Comparison of ENCODE assay signal across 8 mouse cellular contexts in the genomic region with DNA sequence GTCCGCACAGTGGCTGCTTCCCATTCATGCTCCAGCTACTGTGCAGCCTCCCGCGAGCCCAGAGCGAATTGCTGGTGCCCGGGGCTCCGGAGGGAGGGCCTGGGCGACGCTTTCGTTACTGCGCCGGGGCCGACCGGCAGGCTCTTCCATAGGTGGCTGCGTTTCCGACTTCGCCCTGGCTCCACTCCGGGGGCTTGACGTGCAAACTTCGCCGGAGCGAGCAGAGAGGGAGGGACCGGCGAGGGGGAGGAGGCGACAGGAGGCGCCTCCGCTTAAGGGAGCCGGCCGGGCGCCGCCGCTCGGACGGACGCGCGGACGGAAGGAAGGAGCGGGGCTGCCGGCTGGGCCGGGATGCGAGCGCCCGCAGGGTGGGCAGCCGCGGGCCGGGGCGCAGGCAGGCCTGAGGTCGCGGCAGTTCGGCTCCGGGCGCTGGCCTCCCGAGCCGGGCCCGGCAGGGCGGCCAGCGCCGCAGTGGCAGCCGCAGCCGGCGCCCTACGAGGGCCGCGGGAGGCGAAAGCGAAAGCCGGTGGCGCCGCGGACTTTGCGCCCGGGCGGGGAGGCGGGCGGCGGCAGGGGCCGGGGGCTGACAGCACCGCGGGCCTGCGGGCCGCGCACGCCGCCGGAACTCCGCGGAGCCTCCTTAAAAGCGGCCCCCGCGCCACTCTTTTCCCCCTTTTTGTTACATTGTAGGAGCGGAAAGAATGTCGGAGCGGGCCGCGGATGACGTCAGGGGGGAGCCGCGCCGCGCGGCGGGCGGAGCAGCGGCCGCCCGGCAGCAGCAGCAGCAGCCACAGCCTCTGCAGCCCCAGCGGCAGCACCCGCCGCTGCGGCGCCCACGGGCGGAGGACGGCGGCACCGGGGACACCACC. TPM values are rescaled to one million over a fixed set of nuclear protein-coding genes. Genes with fewer than 3 reads are reported as not detected.
DNase-seq lines count a peak whose midpoint lies in the region; ATAC-seq and TF ChIP-seq lines count a peak whose summit lies in the region.

No protein-coding gene starts in this region.

- H3K9ac ChIP-seq in embryonic facial prominence, embryonic 14.5 days (ENCODE audit: low read depth, low read length): peak overlapping the region; percentile 100
- H3K9ac ChIP-seq in limb, embryonic 13.5 days: peak overlapping the region; percentile 98
- H3K9ac ChIP-seq in midbrain, embryonic 15.5 days: peak overlapping the region; percentile 97

- ATAC-seq in embryonic facial prominence, embryonic 14.5 days (ENCODE audit: low read depth): peak; percentile 93
- ATAC-seq in limb, embryonic 13.5 days (ENCODE audit: low FRiP score, low read depth): peak; percentile 91
- ATAC-seq in midbrain, embryonic 15.5 days (replicated peaks): peak; percentile 95

- 0 out of 2 replicates have a peak, but pooled peaks cover 8% of the 10 kb centered on the region for H3K36me3 ChIP-seq in embryonic facial prominence, embryonic 14.5 days (ENCODE audit: control insufficient read depth, insufficient read depth, low read length)
- peaks cover 10% of the 10 kb centered on the region for H3K36me3 ChIP-seq in limb, embryonic 13.5 days
- no peaks in the 10 kb centered on the region for H3K36me3 ChIP-seq in midbrain, embryonic 15.5 days (replicated peaks)

- no peak for TF ChIP-seq CTCF in bone marrow, adult 2 months (IDR thresholded peaks at IDR 0.05; ENCODE audit: control insufficient read depth, insufficient read depth, low read length)

- WGBS in bone marrow, adult 2 months: under 1% methylated on average over 108 of the region's 116 CpGs
- WGBS in embryonic facial prominence, embryonic 14.5 days: under 1% methylated on average over 19 of the region's 116 CpGs
- under 1% methylated on average over 111 of the region's 116 CpGs for WGBS in limb, embryonic 13.5 days
- WGBS in midbrain, embryonic 15.5 days: under 1% methylated on average over 103 of the region's 116 CpGs

- no peaks in the 10 kb centered on the region for H3K27me3 ChIP-seq in embryonic facial prominence, embryonic 14.5 days (replicated peaks; ENCODE audit: control insufficient read depth, insufficient read depth, low read length)
- H3K27me3 ChIP-seq in limb, embryonic 13.5 days: no peaks in the 10 kb centered on the region
- no peaks in the 10 kb centered on the region for H3K27me3 ChIP-seq in midbrain, embryonic 15.5 days (replicated peaks)

- peak; percentile 71; the same call in 1 of the 2 replicates for TF ChIP-seq POLR2A in bone marrow, adult 2 months (IDR thresholded peaks at IDR 0.05; ENCODE audit: borderline replicate concordance, control insufficient read depth, low read depth, low read length)

- peak; percentile 84 for DNase-seq in A20 (ENCODE audit: low read depth, low spot score)
- DNase-seq in embryonic facial prominence, embryonic 14.5 days (ENCODE audit: low spot score): peak; percentile 94
- peak; percentile 89 for DNase-seq in heart, adult 8-10 months (ENCODE audit: low spot score)
- DNase-seq in kidney, adult 8-10 months: peak; percentile 88 to 89
- DNase-seq in spleen, adult 18-20 months: peak; percentile 77 to 78

- peak overlapping the region; percentile 99 for H3K27ac ChIP-seq in bone marrow, adult 2 months (ENCODE audit: control insufficient read depth, insufficient read depth, low read depth, low read length, poor library complexity)
- H3K27ac ChIP-seq in embryonic facial prominence, embryonic 14.5 days (replicated peaks; ENCODE audit: low read depth, low read length): peak overlapping the region; percentile 100
- peak overlapping the region; percentile 100 for H3K27ac ChIP-seq in limb, embryonic 13.5 days
- peak overlapping the region; percentile 97 for H3K27ac ChIP-seq in midbrain, embryonic 15.5 days

- H3K4me2 ChIP-seq in embryonic facial prominence, embryonic 14.5 days (ENCODE audit: low read depth, low read length): peak overlapping the region; percentile 87
- H3K4me2 ChIP-seq in limb, embryonic 13.5 days (replicated peaks): peak overlapping the region; percentile 87
- H3K4me2 ChIP-seq in midbrain, embryonic 15.5 days: peak overlapping the region; percentile 81

- H3K9me3 ChIP-seq in embryonic facial prominence, embryonic 14.5 days (ENCODE audit: control insufficient read depth, low read length): no peaks in the 10 kb centered on the region
- no peaks in the 10 kb centered on the region for H3K9me3 ChIP-seq in limb, embryonic 13.5 days
- H3K9me3 ChIP-seq in midbrain, embryonic 15.5 days: no peaks in the 10 kb centered on the region

- peak overlapping the region; percentile 96 for H3K4me3 ChIP-seq in bone marrow, adult 2 months (replicated peaks; ENCODE audit: control insufficient read depth, low read depth, low read length)
- H3K4me3 ChIP-seq in embryonic facial prominence, embryonic 14.5 days (ENCODE audit: low read depth, low read length): peak overlapping the region; percentile 89
- peak overlapping the region; percentile 86 for H3K4me3 ChIP-seq in limb, embryonic 13.5 days
- peak overlapping the region; percentile 83 for H3K4me3 ChIP-seq in midbrain, embryonic 15.5 days

- no peaks in the 10 kb centered on the region for H3K4me1 ChIP-seq in bone marrow, adult 2 months (ENCODE audit: control insufficient read depth, insufficient read depth, low read length)
- H3K4me1 ChIP-seq in embryonic facial prominence, embryonic 14.5 days (ENCODE audit: control insufficient read depth, insufficient read depth, low read length): peaks cover 8% of the 10 kb centered on the region; the same call in 1 of the 2 replicates
- peaks cover 26% of the 10 kb centered on the region for H3K4me1 ChIP-seq in limb, embryonic 13.5 days
- peaks cover 24% of the 10 kb centered on the region for H3K4me1 ChIP-seq in midbrain, embryonic 15.5 days

RNA-seq across cellular contexts. Expression of gene Thoc7, which starts 51.0 kb away (rescaled TPM):
- polyA plus RNA-seq in bone marrow, adult 2 months (2011; ENCODE audit: insufficient read depth, insufficient read length, low replicate concordance, missing spikeins): 63.9 and 71.1 TPM in 2 replicates
- 177 and 179 TPM in 2 replicates for polyA plus RNA-seq in embryonic facial prominence, embryonic 14.5 days (2014; fragmentation: Nextera tagmentation; extraction: Ambion mirVana)
- 10 to 100 TPM; 80.7 to 94.7 (median 81.9) TPM for total RNA-seq in heart, adult 8-10 months (2022)
- 213 and 222 TPM in 2 replicates for polyA plus RNA-seq in limb, embryonic 13.5 days (2015; fragmentation: Nextera tagmentation; extraction: Ambion mirVana)
- polyA plus RNA-seq in midbrain, embryonic 15.5 days (2015; fragmentation: Nextera tagmentation; extraction: Ambion mirVana): 158 and 166 TPM in 2 replicates

RNA-seq across cellular contexts. Expression of gene Atxn7, which starts 51.4 kb away (rescaled TPM):
- 6.7 and 22.4 TPM in 2 replicates for polyA plus RNA-seq in bone marrow, adult 2 months (2011; ENCODE audit: insufficient read depth, insufficient read length, low replicate concordance, missing spikeins)
- polyA plus RNA-seq in embryonic facial prominence, embryonic 14.5 days (2014; fragmentation: Nextera tagmentation; extraction: Ambion mirVana): 5.7 and 6.5 TPM in 2 replicates
- 10 to 100 TPM; 12.5 to 17.3 (median 16.1) TPM for total RNA-seq in heart, adult 8-10 months (2022)
- polyA plus RNA-seq in limb, embryonic 13.5 days (2015; fragmentation: Nextera tagmentation; extraction: Ambion mirVana): 4.4 and 5.2 TPM in 2 replicates
- polyA plus RNA-seq in midbrain, embryonic 15.5 days (2015; fragmentation: Nextera tagmentation; extraction: Ambion mirVana): 4.1 and 5.0 TPM in 2 replicates

Comparison
In these comparisons a context has a peak if more than half of its experiments do, and no peak if none do; other contexts are left out.
1. Peak in every context shown above with its lines: DNase-seq, ATAC-seq, H3K4me3 ChIP-seq and H3K27ac ChIP-seq.